Mouse (Mus musculus): ENCODE results near the gene Tmc8. TPM values are rescaled to one million over a fixed set of nuclear protein-coding genes. Genes with fewer than 3 reads are reported as not detected.

The Tmc8 gene
- polyA plus RNA-seq, 1 experiment from 2014 or later, result 2.9 TPM

GRCm38 (mm10) chr11:117834086-117834485, 52.2 kb downstream of the Tmc8 start:
- Histone ChIP-seq H3K4me1 (ENCODE audit: insufficient read depth) (peaks cover 15% of the 10 kb centered on the region), H3K9me3 (ENCODE audit: low read depth, low read length) (no peaks in the 10 kb centered on the region), H3K27ac (ENCODE audit: low read depth) (no peak overlapping the region), H3K9ac (no peak overlapping the region), H3K4me3 (ENCODE audit: low read depth, low read length) (no peak overlapping the region), H3K4me2 (no peak overlapping the region), H3K36me3 (ENCODE audit: insufficient read depth) (no peaks in the 10 kb centered on the region), H3K27me3 (ENCODE audit: insufficient read depth, low read length) (no peaks in the 10 kb centered on the region)
- ATAC-seq (ENCODE audit: insufficient read depth), result no peak
- no peak for DNase-seq
- WGBS, result 84% methylated on average over 8 of the region's 8 CpGs
- no peak for TF ChIP-seq CTCF (IDR thresholded peaks at IDR 0.05; ENCODE audit: low read depth)

DNA sequence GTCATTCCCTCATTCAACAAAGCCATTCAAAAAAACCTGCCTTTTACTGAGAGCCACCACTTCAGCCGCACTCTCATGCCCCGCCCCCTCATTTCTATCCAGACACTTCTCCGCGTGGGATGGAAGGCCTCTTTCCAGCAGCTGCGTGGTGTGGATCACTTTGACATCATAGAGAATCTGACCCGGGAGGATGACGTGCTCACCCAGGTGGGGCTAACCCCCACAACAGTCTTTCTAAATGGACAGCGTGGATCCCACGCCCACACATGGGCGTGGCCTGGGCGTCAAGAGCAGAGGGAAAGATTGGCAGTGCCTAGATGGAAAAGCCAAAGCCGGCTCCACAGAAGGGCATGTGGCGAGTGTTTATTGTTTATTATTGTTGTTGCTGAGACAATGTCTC, 54.4 kb downstream of the Tmc8 start:
- peak; percentile 74 for DNase-seq
- no peak overlapping the region for H3K9ac ChIP-seq
- no peak for ATAC-seq (ENCODE audit: insufficient read depth)

DNA sequence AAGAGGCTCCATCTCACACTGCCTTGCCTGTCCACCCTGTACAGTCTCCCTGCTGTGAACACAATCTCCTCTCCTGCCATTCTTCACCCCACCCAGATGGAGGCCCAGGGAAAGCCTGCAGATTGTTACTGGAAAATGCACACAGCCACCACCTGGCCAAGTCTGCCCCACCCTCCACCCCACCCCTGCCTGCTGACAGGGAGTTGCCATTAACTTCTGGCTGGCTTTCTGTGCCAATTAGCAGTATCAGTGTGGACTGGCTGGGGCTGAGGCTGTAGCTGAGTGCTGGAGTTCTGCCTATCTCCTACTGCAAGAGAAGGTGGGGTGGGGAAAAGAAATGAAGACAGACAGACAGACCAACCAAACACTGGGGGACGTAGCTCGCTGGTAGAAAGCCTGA, 56.7 kb downstream of the Tmc8 start:
- no peak overlapping the region for H3K4me3 ChIP-seq (ENCODE audit: low read depth, low read length)
- ATAC-seq (ENCODE audit: insufficient read depth) (peak; percentile 33; the same call in 1 of the 2 replicates), DNase-seq (no peak)
- H3K36me3 ChIP-seq (ENCODE audit: insufficient read depth), result no peaks in the 10 kb centered on the region
- no peak for TF ChIP-seq CTCF (IDR thresholded peaks at IDR 0.05; ENCODE audit: low read depth)
- 0 out of 2 replicates have a peak, but pooled peaks cover 2% of the 10 kb centered on the region for H3K4me1 ChIP-seq (ENCODE audit: insufficient read depth)
- no peak overlapping the region for H3K9ac ChIP-seq
- no peaks in the 10 kb centered on the region for H3K9me3 ChIP-seq (ENCODE audit: low read depth, low read length)
- 69% methylated on average over 2 of the region's 2 CpGs for WGBS
- H3K4me2 ChIP-seq, result no peak overlapping the region
- H3K27me3 ChIP-seq (ENCODE audit: insufficient read depth, low read length), result no peaks in the 10 kb centered on the region
- no peak overlapping the region for H3K27ac ChIP-seq (ENCODE audit: low read depth)

More for the DNA sequence above, 54.4 kb downstream of the Tmc8 start:
- Histone ChIP-seq H3K4me3 (ENCODE audit: low read depth, low read length) (peak overlapping the region; percentile 18; the same call in 1 of the 2 replicates), H3K27ac (ENCODE audit: low read depth) (no peak overlapping the region), H3K9me3 (ENCODE audit: low read depth, low read length) (no peaks in the 10 kb centered on the region), H3K36me3 (ENCODE audit: insufficient read depth) (no peaks in the 10 kb centered on the region), H3K4me2 (peak overlapping the region; percentile 53), H3K4me1 (ENCODE audit: insufficient read depth) (0 out of 2 replicates have a peak, but pooled peaks cover 2% of the 10 kb centered on the region), H3K27me3 (ENCODE audit: insufficient read depth, low read length) (no peaks in the 10 kb centered on the region)
- WGBS, result 20% methylated on average over 13 of the region's 13 CpGs
- TF ChIP-seq CTCF (IDR thresholded peaks at IDR 0.05; ENCODE audit: low read depth), result no peak

GRCm38 (mm10) chr11:117839021-117839420, 57.1 kb downstream of the Tmc8 start:
- Histone ChIP-seq H3K9me3 (ENCODE audit: low read depth, low read length) (no peaks in the 10 kb centered on the region), H3K27me3 (ENCODE audit: insufficient read depth, low read length) (no peaks in the 10 kb centered on the region), H3K4me3 (ENCODE audit: low read depth, low read length) (no peak overlapping the region), H3K4me1 (ENCODE audit: insufficient read depth) (0 out of 2 replicates have a peak, but pooled peaks cover 2% of the 10 kb centered on the region), H3K9ac (no peak overlapping the region), H3K27ac (ENCODE audit: low read depth) (no peak overlapping the region), H3K4me2 (no peak overlapping the region), H3K36me3 (ENCODE audit: insufficient read depth) (no peaks in the 10 kb centered on the region)
- TF ChIP-seq CTCF (IDR thresholded peaks at IDR 0.05; ENCODE audit: low read depth), result no peak
- WGBS, result 63% methylated on average over 1 of the region's 1 CpGs
- ATAC-seq (ENCODE audit: insufficient read depth), result no peak
- no peak for DNase-seq

GRCm38 (mm10) chr11:117840910-117841309, 59.0 kb downstream of the Tmc8 start:
- WGBS, result 33% methylated on average over 1 of the region's 1 CpGs
- Histone ChIP-seq H3K9me3 (ENCODE audit: low read depth, low read length) (no peaks in the 10 kb centered on the region), H3K4me2 (no peak overlapping the region), H3K27ac (ENCODE audit: low read depth) (no peak overlapping the region), H3K36me3 (ENCODE audit: insufficient read depth) (no peaks in the 10 kb centered on the region), H3K4me3 (ENCODE audit: low read depth, low read length) (no peak overlapping the region), H3K27me3 (ENCODE audit: insufficient read depth, low read length) (no peaks in the 10 kb centered on the region), H3K9ac (no peak overlapping the region; the same call in 1 of the 2 replicates), H3K4me1 (ENCODE audit: insufficient read depth) (0 out of 2 replicates have a peak, but pooled peaks cover 2% of the 10 kb centered on the region)
- ATAC-seq (ENCODE audit: insufficient read depth) (no peak), DNase-seq (no peak)
- no peak for TF ChIP-seq CTCF (IDR thresholded peaks at IDR 0.05; ENCODE audit: low read depth)

Other genes with a start within 250 kb of the Tmc8 start
- 10.9 and 11.6 TPM in 2 replicates for gene Tnrc6c, start 127.8 kb upstream of the Tmc8 start, polyA plus RNA-seq (2014; fragmentation: Nextera tagmentation; extraction: Ambion mirVana)
- gene Tmc6, start 122 bp downstream of the Tmc8 start, polyA plus RNA-seq (2014; fragmentation: Nextera tagmentation; extraction: Ambion mirVana), result 18.2 and 18.6 TPM in 2 replicates
- 0.22 and 0.23 TPM in 2 replicates for gene 6030468B19Rik, start 15.6 kb downstream of the Tmc8 start, polyA plus RNA-seq (2014; fragmentation: Nextera tagmentation; extraction: Ambion mirVana)
- gene Gm20708, start 27.6 kb downstream of the Tmc8 start, polyA plus RNA-seq (2014; fragmentation: Nextera tagmentation; extraction: Ambion mirVana), result 0.23 and 0.30 TPM in 2 replicates
- 65.9 and 71.6 TPM in 2 replicates for gene Syngr2, start 27.6 kb downstream of the Tmc8 start, polyA plus RNA-seq (2014; fragmentation: Nextera tagmentation; extraction: Ambion mirVana)
- 4.6 TPM in 2 replicates for gene Afmid, start 43.8 kb downstream of the Tmc8 start, polyA plus RNA-seq (2014; fragmentation: Nextera tagmentation; extraction: Ambion mirVana)
- 144 and 158 TPM in 2 replicates for gene Tk1, start 44.0 kb downstream of the Tmc8 start, polyA plus RNA-seq (2014; fragmentation: Nextera tagmentation; extraction: Ambion mirVana)
- gene Birc5, start 67.2 kb downstream of the Tmc8 start, polyA plus RNA-seq (2014; fragmentation: Nextera tagmentation; extraction: Ambion mirVana), result 395 and 399 TPM in 2 replicates
- not detected in 2 replicates for gene Tmem235, start 78.7 kb downstream of the Tmc8 start, polyA plus RNA-seq (2014; fragmentation: Nextera tagmentation; extraction: Ambion mirVana)
- 3.4 and 3.7 TPM in 2 replicates for gene Tha1, start 91.4 kb downstream of the Tmc8 start, polyA plus RNA-seq (2014; fragmentation: Nextera tagmentation; extraction: Ambion mirVana)
- gene Socs3, start 188.0 kb downstream of the Tmc8 start, polyA plus RNA-seq (2014; fragmentation: Nextera tagmentation; extraction: Ambion mirVana), result 5.4 and 6.4 TPM in 2 replicates
- gene Pgs1, start 204.2 kb downstream of the Tmc8 start, polyA plus RNA-seq (2014; fragmentation: Nextera tagmentation; extraction: Ambion mirVana), result 35.8 and 40.8 TPM in 2 replicates

All from lung, embryonic 14.5 days (tissue).